Mouse (Mus musculus) heart, adult 8-10 months (tissue): ENCODE measurements at regions not wholly inside any gene's neighbourhood (a gene's known extent, or its start where the extent isn't known, plus 50 kb on each side); places are given as distances from the start of the nearest gene placed in this dataset.

ENCODE experiments used
- DNase-seq: peaks from one replicate; pipeline ENCODE4 v3.0.0; 2022; ENCODE audit warnings: low spot score

DNA sequence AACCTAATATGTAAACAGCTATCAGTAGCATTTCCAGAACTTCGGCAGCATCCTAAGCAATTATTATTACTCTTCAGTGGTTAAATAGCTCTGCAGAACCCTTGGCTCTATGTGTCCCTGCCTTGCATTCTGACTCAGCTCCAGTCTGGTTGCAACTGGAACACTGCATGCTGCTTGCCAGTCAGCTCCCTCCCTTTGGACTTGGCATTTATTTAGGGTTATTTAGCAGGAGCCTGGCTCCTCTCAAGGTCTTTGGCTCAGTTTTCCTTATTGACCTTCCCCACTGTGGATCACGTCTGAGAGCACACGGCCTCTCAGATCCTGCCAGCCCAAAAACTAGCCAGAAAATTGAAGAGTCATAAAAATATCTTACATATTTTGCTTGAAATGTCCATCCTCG is 217.4 kb downstream of the Speer2 start:
- DNase-seq, result no peak

DNA sequence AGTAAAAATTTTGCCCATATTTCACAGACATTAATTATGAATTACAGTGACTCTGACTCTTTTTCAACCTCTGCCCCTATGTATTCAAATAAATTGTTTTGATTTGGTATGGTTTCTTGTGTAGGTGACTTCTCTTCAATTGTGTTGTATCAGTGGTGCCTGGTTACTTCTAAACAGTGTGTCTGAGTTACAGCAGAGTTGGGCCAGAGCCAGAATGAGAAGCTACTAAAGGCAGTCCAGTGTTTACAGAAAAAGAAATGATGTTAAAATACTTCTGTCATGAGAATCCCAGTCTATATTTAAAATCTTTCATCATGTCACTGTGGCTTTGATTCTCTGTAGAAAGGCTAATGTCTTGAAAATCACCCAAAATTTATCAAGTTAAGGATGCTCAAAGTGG is 255.8 kb downstream of the Speer2 start:
- peak; percentile 21 for DNase-seq

DNA sequence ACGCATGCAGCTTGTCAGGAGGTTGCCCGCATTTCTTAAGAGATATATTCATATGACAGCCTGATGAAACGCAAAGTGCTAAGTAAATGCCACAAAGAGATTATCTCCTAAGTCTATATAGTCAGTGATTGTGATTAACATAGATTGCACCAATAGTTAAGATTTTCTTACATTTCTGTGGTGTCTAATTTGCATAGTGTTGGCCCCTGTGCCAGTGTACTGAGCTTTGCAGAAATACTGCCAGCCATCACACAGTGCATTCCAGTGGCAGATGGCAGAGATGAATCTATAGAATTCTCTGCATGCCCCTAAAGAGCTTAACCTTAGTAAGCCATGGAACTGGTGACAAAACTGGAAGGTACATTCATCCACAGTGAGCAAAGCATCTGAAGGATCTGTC is 262.6 kb downstream of the Speer2 start:
- DNase-seq, result no peak

GRCm38 (mm10) chr16:69577205-69577604 is 286.3 kb downstream of the Speer2 start:
- DNase-seq, result no peak

DNA sequence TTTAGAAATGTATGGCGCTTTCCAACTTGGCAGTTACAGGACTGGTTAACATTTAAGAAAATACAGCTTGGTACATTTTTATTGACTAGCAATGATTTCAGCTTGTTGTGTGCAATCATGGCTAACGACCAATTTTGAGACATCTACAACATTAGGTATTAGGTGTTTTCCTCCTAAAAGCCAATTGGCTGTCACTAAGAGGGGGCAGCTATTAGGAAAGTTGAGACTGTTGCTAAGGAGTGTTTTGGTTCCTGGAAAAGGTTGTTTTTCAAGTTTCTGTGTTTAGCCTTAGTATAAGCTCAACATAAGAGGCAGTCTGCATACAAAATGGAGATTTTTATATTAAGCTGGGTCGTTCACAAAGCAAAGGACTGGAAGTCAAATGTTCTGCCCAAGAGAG is 295.4 kb downstream of the Speer2 start:
- DNase-seq, result no peak

GRCm38 (mm10) chr16:69567420-69568179 is 295.9 kb downstream of the Speer2 start:
- no peak for DNase-seq
